Mouse (Mus musculus): ENCODE measurements at regions not wholly inside any gene's neighbourhood (a gene's known extent, or its start where the extent isn't known, plus 50 kb on each side); places are given as distances from the start of the nearest gene placed in this dataset.
"Not testable (repeated sequence)": the region's sequence is repeated elsewhere in the genome, so short reads cannot be mapped to it uniquely, and the experiment has no call there.

DNA sequence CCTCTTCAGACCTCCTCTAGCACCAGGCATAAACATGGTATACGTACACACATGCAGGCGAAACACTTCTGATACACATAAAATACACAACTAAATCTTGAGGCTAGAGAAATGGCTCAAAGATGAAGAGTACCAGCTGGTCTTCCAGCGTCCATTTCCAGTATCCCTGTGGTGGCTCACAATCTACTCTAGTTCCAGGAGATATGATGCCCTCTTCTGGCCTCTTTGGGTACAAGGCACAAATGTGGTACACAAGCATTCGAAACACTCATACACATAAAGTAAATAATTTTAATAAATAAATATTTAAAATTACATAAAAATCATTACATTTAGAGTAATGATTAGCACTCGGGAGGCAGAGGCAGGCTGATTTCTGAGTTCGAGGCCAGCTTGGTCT, 50.7 kb upstream of the Rabgap1l start:
- peak; percentile 12 for DNase-seq

GRCm38 (mm10) chr1:160844709-160845108, 51.7 kb upstream of the Rabgap1l start:
- not testable (repeated sequence) for DNase-seq

DNA sequence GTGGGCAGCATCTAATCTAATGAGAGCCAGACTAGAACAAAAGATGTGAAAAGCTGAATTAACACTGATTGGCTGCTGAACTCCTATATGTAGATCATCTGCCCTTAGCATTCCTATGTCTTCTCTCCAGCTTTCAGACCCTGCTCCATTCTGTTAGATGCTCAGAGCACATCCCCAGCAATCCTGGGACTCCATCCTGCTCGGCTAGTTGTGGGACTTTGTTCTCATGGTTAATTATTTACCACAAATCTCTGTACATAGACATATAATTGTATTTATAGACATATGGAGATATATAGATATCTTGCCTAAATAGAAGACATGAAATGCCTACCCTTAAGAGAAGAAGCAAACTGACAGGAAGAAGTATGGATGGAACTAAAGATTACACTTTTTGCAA, 55.5 kb upstream of the Rc3h1 start:
- DNase-seq = no peak

GRCm38 (mm10) chr1:160854410-160854809, 51.8 kb upstream of the Rc3h1 start:
- DNase-seq = no peak

DNA sequence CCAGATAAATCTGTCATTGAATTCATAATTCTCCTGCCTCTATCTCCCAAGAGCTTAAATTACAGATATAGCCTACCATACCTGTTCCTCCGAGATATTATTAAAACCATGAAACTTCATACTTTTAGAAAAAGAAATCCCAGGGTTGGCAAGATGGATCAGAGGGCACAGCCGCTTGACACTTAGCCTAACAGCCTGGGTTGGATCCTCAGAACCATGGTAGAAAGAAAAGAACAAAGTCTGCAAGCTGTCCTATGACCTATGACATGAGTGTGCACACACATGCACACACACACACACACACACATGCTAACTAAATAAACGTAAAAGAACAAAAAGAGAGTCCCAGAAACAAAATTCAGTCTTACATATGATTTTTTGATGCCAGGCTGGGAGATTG, 50.8 kb upstream of the Rc3h1 start:
- DNase-seq = no peak

DNA sequence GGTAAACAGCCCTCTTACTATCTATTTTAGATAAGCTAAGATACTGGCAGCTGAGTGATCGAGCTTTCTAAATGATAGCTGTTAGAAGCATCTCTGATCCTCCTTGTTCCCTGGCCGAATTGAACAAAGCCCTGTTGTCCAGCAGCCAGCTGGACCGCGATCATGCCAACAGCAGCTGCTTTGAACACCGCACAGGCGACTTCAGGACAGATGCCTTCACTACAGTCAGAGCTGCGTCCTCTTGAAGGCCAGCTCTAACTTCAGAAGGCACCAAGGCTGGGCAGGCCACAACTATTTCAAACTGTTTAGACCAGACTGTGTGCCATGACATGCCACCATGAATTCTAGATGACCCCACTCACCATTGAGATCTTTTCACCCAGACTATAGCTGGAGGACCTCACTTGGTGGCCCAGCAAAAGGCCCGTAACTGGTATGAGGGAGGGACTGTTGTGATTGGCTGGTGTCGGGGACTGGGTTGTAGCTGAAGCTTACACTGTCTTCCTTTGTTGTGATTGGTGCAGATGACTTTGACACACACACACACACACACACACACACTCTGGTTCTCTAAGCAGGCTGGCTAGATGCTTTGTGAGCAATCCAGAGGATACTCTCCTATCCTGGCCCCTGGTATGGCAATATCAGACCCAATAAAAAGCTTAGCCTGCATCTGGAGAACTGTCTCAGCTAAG, 50.1 kb upstream of the Rc3h1 start:
- no peak for DNase-seq

All from kidney, postnatal 10 days (tissue).